Mouse (Mus musculus) kidney, postnatal 25 days (tissue): ENCODE measurements at regions not wholly inside any gene's neighbourhood (a gene's known extent, or its start where the extent isn't known, plus 50 kb on each side); places are given as distances from the start of the nearest gene placed in this dataset.
A peak's percentile ranks its signal among the peaks of the same experiment; 100 is the strongest.

ENCODE experiments used
- DNase-seq, 2 experiments: peaks; one replicate each; pipeline ENCODE4 v3.0.0; 2021; ENCODE audit warnings: mixed read lengths in 2 of 2

- no peak for DNase-seq
Observed at GRCm38 (mm10) chr8:115813426-115813825, 105.8 kb upstream of the Maf start.

- DNase-seq = no peak
Observed at GRCm38 (mm10) chr8:115806579-115806978, 99.0 kb upstream of the Maf start.

- DNase-seq = no peak
Observed at GRCm38 (mm10) chr8:115806139-115806538, 98.5 kb upstream of the Maf start.

- no peak for DNase-seq
Observed at GRCm38 (mm10) chr8:115793587-115793986, 86.0 kb upstream of the Maf start.

- DNase-seq = no peak
Observed at GRCm38 (mm10) chr8:115788421-115788820, 80.8 kb upstream of the Maf start.

GRCm38 (mm10) chr8:115786185-115786584 lies 78.6 kb upstream of the Maf start:
- DNase-seq = no peak

GRCm38 (mm10) chr8:115785769-115786168 lies 78.2 kb upstream of the Maf start:
- no peak for DNase-seq

GRCm38 (mm10) chr8:115783364-115783763 lies 75.8 kb upstream of the Maf start:
- DNase-seq = no peak

GRCm38 (mm10) chr8:115778433-115778832 lies 70.8 kb upstream of the Maf start:
- DNase-seq = no peak

- DNase-seq = no peak
Observed at GRCm38 (mm10) chr8:115771060-115771459, 63.5 kb upstream of the Maf start.

- DNase-seq = no peak
Observed at GRCm38 (mm10) chr8:115768631-115769030, 61.0 kb upstream of the Maf start.

- DNase-seq = peak; percentile 80 to 94
Observed at GRCm38 (mm10) chr8:115766218-115766898, 58.8 kb upstream of the Maf start.

- peak; percentile 70 to 80 for DNase-seq
Observed at GRCm38 (mm10) chr8:115764551-115764950, 57.0 kb upstream of the Maf start.

- no peak for DNase-seq
Observed at GRCm38 (mm10) chr8:115758011-115758410, 50.4 kb upstream of the Maf start.
